Mouse (Mus musculus) right cerebral cortex, adult 18-20 months (tissue): ENCODE data around the gene Sh3gl1.

Experiments
- DNase-seq: peaks from one replicate; pipeline ENCODE4 v3.0.0; 2022; ENCODE audit warnings: mixed read lengths

Sh3gl1 gene

DNA sequence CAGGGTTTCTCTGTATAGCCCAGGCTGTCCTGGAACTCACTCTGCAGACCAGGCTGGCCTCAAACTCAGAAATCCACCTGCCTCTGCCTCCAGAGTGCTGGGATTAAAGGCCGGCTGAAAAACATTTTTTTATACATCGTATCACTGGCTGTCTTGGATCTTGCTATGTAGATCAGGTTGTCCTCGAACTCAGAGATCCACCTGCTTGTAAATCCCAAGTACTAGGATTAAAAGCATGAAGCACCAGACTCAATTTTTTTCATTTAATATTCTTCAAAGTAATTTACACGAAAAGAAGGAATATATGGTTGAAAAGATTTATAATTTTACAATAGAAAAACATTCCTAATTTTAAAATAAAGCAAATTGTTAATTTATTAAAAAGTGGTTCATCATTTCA, 2.9 kb upstream of the Sh3gl1 start:
- DNase-seq, result no peak

DNA sequence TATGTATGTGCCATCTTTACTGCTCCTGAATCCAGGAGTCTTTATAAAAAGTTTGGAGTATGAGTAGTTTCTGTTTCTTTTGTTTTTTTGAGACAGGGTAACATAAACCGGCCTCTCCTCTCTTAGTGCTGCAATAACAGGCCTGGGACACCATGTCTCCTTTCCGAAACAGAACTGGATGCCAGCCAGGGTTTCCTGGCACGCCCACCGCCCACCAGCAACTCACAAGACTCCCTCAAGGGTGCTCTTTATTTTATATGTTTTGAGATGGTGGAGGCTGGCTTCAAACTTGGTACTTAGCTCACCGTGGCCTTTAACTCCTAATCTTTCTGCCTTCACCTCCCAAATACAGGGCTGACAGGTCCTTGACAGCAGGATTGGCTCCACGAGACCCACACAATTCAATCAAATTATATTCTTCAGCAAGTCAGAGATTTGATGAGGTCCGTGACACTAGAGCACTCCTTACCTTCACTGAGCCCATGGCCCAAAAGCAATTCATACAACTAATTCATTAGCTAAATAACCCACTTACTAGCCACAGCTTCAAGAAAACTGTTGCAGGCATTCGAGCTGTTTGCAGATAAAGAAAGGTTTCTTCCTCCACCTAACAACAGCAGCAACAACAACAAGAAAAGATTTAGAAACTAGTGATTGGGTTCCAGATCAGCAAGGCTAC, 2.3 kb upstream of the Sh3gl1 start:
- DNase-seq, result no peak

DNA sequence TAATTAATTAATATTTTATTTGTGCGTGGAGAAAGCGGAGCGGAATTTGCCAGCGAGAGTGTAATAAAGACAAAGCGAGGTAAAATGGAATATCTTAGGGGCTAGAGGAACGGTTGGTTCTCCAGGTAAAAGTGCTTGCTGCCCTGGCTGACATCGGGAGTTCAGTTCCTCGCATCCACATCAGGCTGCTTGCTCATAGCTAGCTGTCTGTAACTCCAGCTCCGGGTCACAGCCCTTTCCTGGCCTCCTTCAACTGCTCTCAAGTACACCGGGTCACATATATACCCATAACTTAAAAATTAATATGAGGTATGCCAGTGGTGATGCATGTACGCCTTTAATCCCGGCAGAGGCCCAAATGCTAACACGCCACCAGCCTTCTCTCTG, 459 bp upstream of the Sh3gl1 start:
- no peak for DNase-seq

DNA sequence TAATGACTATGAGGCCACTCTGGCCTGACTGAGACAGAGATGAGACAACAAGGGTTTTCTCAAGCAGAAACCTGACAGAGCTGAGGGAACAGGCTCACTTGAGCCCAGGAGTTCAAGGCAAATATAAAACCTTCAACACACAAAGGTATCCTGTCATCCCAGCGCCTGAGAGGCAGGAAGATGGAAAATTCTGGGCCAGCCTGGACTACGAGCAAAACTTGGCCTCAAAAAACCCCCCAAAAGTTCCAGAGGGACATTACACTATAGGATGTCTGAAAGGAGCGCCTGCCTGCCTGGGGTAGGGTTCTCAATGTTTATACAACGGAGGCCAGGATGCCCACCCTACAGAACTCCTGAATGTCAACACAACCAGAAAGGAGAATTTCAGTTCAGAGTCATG, 1.2 kb downstream of the Sh3gl1 start:
- DNase-seq, result no peak

DNA sequence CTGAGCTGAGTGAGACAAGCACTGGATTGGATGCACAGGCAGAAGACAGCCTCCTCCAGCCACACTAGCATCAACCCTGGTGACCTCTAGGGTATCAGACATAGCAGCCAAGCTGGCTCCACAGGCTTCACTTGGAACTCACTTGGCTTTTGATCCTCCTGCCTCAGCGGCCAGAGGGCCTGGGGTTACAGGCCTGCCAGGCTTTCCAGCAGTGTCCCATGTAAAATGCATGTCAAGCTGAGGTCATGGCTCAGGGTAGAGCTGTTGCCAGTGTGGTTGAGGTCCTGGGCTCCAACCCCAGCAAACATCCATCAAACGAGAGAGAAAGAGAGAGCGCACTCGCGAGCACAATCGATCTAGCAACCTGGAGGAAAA, 1.7 kb downstream of the Sh3gl1 start:
- no peak for DNase-seq

DNA sequence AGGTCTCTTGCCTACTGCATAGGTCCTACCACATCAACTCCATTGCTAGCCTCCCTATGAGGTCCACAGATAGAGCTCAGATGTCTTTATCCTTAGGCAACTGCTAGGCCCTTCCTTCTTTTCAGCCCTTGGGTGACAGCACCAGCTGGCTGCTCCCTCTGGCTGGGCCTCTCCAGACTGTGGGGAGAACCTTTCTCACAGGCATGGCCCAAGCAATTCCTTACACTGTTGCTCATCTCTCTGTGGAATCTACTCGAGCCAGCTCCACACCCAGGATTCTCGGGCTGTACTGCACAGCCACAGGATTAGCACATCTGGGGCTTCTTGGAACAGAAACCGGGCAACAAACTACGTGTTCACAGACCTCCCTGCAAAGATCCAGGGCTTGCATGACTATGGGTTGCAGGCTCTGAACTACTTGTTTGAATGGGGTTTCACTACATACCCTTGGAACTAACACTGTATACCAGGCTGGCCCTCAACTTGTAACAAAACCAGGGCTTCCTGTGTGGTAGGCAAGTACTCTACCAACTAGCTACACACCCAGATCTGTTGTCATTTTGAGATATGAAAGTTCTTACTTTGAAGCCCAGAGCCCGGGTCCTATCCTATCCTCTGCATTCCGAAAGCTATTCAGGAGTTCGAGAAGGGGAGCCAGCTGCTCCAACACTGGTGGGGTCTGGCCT, 2.3 kb downstream of the Sh3gl1 start:
- no peak for DNase-seq

DNA sequence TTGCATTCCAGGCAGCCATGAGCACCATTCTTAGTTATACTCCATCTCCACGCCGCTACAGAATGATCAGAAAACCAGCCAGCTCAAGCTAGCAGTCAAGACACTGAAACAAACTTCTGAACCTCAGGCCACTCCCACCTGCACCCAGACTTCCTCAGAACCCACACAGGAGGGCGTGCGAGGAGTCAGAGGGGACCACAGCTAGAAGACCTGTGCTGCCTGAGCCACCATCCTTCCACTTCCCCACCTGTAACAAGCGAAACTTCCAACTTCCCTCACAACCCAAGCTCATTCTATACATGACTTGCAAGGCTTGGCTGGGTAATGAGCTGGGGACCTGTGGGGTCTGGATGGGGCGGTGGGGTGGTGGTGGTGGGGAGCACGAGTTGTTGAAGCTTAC, 3.6 kb downstream of the Sh3gl1 start:
- no peak for DNase-seq

DNA sequence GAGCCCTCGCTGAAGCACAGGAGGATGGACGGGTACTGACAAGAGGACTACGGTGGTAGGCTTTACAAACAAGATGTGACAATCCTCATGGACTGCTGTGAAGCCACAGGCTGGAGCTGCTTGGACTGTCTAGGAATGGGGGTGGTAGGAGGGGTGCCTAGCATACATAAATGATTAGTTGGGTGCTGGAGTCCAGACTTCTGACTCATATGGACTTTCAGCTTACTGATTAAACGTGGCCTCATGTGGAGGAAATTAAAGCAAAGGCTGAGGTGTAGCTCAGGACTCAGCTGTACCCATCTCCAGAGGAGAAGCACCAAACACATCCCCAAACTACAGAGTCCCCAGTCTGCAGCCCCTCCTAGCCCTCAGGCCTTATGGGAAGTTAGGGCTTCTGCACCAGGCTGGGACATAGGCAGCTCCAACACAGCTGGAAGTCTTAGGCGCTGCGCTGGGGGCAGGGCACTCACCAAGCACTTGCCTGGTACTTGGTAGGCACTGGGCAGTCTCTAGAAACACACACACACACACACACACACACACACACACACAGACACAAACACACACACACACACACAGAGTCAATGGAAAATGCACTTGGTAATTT, 4.2 kb downstream of the Sh3gl1 start:
- no peak for DNase-seq

DNA sequence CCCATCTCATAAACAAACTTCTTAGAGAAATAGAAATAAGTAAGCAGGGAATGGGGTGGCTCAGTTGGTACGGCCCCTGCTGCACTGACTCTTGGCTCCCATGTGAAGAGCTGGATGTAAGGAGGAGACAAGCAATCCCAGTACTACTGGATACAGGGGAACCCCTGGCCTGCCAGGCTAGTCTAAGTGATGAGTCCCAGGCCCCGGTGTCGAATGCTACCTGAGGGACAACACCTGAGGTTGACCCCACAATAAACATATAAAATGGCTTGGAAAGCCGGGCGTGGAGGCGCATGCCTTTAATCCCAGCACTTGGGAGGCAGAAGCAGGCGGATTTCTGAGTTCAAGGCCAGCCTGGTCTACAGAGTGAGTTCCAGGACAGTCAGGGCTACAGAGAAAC, 5.0 kb downstream of the Sh3gl1 start:
- DNase-seq, result no peak

DNA sequence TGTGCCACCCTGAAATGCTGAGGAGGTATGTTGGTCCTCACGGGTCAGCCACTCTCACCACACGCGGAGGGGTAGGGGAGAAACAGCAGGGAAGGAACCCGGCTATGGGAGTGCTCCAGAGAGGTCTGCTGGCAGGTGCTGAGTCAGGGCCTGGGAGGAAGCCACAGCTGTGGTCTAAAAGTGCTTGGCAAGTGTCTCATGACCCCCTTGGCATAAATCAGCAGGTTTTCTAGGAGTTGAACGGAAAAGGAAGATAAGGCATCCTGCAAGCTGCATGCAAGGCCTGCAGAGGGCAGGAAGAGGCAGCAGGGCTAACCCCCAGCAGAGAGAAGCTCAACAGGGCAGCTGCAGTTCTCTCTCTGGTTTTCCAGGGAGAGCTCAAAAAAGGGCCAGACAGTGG, 5.5 kb downstream of the Sh3gl1 start:
- DNase-seq, result no peak

DNA sequence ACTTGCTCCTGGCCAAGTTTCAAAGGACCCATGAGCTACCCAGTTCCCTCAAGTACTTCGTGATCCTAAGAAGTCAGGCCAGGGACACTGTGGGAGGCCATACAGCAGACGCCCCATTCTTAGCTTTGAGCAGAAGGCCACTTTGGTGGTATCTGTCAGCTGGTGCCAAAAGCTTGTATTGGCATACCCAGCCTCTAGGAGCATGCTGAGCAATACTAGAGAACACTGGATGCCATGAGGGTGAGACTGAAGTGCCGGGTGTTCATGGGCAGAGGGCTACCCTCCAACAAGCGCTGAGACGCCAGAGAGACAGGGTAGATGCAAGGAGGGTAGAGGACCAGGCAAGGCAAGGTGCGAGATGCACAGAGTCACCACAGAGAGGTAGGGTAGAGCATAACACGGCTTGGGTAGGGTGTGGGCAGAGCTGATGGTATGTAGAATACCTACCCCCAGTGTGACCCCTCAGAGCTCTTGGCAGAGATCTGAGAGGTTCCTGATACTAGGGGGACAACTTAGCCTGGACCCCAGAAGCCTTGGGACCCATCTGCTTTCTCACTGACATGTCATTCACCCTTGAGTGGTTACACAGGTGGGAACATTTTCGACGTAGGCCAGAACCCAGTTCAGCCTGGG, 6.1 kb downstream of the Sh3gl1 start:
- DNase-seq, result no peak

DNA sequence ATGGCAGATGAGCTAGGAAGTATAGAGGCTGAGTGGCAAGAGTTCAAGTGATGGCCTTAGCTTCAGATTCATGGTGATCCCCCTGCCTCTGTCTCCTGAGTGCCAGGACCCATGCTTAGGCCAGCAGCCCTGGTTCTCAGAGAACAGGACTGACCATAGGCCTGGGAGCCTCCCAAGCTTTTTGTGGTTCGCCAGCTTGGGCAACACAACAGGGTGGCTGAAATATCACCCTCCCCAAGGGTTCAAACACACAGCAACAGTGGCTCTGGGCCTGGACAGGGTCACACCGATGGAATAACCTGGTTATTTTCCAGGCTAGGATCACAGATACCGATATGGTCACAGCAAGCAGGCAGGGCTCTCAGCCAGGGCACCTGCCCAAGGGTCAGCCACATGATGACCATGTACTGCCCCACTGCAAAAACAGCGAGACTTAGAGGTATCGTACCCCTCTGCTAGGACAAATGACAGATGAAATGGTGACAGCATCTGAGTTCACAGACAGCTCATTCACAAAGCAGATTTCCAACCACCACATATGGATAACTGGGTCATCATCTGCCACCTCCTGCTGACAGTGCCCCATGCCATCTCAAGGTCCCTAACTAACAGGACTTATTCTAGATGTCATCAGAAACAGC, 8.5 kb downstream of the Sh3gl1 start:
- no peak for DNase-seq

DNA sequence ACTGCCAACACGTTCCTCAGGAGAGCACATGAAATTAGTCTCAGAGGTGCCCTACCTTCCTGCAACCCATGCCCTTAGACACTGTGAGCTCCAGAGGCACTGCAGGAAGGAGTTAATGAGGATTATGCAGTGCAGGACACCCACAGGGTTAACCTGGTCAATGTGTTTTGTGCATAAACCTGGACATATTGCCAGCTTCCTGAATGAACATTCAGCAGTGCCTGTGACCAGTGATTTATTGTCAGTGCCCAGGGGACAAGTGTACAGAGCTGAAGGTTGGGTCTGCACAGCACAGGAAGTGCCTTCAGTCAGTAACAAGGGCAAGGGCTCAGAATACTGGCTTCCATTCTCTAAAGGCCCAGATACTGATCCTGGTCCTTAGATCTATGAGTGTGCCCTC, 9.6 kb downstream of the Sh3gl1 start:
- no peak for DNase-seq

DNA sequence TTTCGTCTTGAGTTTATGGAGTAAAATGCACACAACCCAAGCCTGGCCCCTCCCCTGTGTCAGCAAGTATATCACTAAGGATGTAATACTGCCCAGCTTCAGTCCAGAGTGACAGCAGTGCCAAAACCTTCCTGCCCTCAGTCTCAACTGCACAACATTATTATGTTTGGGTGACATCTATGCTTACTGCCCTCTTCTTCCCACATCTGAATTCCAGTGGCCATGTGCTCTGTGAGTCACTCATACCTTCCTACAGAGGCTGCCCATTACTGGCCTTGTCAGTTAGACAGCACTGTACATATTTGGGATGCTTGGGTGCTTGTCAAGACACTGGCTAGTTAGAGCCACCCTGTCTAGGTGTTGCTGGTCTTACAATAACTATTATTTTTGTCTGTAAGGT, 10.1 kb downstream of the Sh3gl1 start:
- no peak for DNase-seq

DNA sequence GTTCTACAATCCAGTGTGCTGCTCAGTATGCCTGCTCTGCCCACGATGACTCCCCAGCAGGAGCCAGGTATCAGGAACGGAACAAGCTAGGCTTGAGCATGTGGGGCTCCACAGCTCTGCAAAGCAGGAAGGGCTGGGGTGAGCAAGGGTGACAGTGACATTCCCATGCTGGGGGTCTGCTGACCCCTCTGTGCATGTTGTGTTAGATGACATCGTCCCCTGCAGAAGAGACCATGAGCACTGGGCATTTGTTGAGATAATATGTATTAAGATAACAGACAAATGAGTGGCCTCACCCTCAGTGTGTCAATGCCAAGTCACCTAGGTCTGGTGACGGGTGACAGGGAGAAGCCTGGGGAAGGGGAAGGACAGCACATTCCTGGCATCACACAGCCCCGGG, 11.5 kb downstream of the Sh3gl1 start:
- DNase-seq, result no peak

DNA sequence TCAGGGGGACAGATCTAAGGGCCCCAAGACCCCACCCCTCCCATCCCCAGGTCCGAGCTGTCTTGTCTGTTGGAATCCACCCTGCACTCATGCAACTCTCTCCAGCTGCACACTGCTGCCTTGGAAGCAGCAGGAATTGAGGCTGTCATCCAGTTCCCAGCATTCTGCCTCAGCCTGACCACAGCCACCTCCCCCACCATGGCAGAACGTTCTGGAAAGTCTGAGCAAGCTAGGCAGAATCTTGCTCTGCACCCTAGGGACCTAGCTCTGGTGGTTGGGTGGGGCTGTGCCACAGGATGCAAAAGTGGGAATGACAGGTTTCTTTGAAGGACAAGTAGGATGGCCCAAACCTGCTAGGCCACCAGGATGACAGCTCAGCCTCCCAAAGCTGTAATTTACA, 12.0 kb downstream of the Sh3gl1 start:
- no peak for DNase-seq

DNA sequence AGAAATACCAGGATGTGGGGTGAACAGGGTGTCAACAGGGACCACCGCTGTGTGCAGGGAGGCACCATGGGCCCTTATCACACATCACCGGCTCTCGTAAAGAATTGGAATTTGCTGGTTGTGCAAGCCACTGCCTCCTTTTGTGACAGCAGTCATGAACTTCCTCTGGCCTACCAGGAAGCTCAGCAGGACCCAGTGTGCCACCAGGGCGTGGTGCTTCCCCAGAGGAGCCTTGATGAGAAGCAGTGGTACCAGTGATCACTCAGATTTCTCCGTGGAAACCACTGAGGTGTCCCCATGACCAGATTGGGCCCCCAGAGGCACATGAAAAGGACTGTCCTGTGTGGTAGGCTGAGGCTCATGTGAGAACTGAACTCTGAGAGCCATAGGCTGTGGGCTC, 13.0 kb downstream of the Sh3gl1 start:
- no peak for DNase-seq

DNA sequence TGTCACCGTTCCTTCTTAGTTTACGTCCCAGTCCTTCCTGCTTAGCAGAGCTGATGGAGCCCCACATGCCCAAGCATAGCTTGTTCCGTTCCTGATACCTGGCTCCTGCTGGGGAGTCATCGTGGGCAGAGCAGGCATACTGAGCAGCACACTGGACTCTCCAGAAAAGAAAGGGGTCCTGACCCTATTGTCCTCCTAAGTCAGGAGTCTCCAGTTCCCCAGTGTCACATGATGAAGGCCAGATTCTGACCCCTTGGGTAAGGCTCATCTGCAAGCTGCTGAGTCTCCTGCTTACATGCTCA, 13.5 kb downstream of the Sh3gl1 start:
- DNase-seq, result no peak

DNA sequence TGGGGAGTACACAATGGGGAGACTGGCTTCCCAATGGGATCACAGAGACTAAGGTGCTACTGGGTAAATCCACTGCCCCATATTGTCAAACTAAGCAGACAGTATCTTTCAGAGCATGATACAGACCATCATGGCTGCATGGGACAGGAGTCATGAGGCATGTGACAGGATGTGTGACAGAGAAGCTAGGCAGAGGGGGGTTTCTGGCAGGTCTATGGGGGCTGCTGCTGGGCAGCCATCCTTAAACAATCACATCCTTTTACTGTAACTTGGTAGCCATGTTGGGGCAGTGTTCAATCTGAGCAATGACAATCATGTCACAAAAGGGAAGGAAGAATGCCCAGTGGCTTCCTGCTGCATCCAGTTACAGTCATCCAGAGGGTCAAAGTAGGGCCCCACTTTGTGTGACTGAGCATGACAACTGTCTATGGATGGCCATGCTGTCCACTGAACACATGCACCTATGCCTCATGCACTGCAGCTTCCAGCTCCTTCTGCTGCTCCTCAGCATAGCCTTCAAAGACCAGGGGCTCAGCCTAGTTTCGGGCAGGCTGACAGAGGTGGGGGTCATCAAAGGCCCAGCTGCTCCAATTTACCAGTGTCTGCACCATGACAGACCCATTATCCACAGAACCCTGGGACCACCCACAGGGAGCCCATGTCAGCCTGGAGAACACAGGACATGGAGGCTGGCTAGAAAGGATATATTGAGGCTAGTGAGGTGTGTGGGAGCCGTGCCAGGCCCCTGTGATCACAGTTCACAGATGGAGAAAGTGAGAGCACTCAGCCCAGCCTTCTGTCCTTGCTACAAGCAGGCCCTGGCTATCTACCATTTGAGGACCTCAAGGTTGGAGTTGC, 14.1 kb downstream of the Sh3gl1 start:
- no peak for DNase-seq

DNA sequence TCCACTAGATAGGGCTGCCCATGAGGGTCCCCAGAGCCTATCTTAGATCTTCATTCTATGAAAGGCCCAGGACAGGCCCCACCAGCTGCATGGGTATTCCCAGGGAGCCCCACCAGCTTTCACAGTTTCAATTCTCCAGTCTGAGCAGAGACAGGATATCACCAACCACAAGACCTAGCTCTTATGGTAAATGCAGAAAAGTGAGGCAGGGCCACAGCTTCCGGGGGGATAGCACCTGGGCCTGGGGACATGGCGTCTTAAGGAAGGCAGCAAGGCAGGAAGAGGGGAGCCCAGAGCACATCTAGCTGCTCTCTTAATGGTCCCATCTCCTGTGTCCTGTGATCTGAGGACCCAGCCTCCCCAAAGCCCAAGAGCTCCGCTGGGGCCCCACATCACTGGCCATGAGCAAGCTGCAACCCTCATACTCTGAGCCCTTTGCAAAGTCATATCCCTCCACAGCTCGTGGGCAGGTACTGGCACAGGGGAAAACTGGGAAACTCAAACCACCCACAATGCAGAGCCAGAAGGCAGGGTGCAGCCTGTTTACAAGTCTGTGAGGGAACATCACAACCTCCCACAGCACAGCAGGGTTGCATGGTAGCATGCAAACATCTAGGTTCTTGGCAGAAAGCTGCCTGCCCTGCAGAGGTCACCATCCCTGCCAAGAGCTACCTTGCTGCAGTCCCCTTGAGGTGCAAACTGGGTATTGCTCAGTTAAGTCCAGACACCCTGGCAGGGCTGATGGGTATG, 15.1 kb downstream of the Sh3gl1 start:
- DNase-seq, result peak; percentile 84

DNA sequence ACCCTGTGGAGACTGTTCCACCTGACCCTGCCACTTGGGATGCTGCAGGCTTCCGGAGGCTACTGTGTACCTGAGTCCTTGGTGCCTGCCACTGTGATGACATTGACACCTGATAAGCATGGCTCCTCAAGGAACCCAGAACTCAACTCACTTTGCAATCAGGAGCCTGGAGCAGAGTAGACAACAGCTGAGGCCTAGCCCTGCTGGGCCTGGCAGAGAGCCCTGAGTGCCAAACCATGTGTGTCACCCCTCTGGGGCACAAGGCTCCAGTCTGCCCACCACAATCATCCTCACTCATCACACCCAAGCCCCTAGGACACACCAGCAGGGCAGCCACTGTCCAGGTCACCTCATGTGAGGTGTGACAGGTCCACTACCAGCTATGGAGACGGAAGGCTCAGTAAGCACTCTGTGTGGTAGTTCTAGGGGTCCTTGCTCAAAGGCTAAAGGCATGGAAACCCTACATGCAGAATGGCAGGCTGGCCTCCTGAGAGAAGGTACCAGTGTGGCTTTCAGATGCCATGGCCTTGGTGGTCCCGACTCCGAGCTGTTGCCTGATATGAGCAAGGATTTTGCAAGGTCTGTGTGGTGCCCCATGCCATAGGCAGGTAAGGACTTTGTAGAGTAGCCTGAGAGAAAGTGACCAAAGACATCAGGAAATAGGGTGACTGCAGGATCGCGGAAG, 15.9 kb downstream of the Sh3gl1 start:
- no peak for DNase-seq
